Mouse (Mus musculus) left cerebral cortex, adult 11 months (tissue): ENCODE data around the gene Rpa2.
A peak's percentile ranks its signal among the peaks of the same experiment; 100 is the strongest.

Experiments
- DNase-seq: peaks from one replicate; pipeline ENCODE4 v3.0.0; 2022; ENCODE audit warnings: low spot score

The Rpa2 gene

GRCm38 (mm10) chr4:132804331-132804730, 36.2 kb downstream of the Rpa2 start:
- no peak for DNase-seq

- no peak for DNase-seq
Observed at GRCm38 (mm10) chr4:132805146-132805545, 37.0 kb downstream of the Rpa2 start.

GRCm38 (mm10) chr4:132805599-132806197, 37.6 kb downstream of the Rpa2 start:
- no peak for DNase-seq

GRCm38 (mm10) chr4:132806620-132807191, 38.6 kb downstream of the Rpa2 start:
- no peak for DNase-seq

- DNase-seq: no peak
Observed at GRCm38 (mm10) chr4:132807771-132808641, 39.9 kb downstream of the Rpa2 start.

- peak; percentile 51 for DNase-seq
Observed at GRCm38 (mm10) chr4:132809621-132810020, 41.5 kb downstream of the Rpa2 start.

- DNase-seq: no peak
Observed at GRCm38 (mm10) chr4:132816404-132816803, 48.3 kb downstream of the Rpa2 start.

GRCm38 (mm10) chr4:132816855-132817254, 48.7 kb downstream of the Rpa2 start:
- DNase-seq: no peak

- DNase-seq: no peak
Observed at GRCm38 (mm10) chr4:132818442-132818841, 50.3 kb downstream of the Rpa2 start.

- DNase-seq: peak; percentile 37
Observed at GRCm38 (mm10) chr4:132823614-132824366, 55.7 kb downstream of the Rpa2 start.
